Mouse (Mus musculus) midbrain, postnatal 0 days (tissue): ENCODE measurements around the gene Cdk1. TPM values are rescaled to one million over a fixed set of nuclear protein-coding genes. Genes with fewer than 3 reads are reported as not detected.
A peak's percentile ranks its signal among the peaks of the same experiment; 100 is the strongest.

Experiments
- ATAC-seq: fragments of 200-750 bp; cut with Nextera tagmentation; 2 replicates; pipeline ENCODE4 v1.8.0; 2017; ENCODE audit warnings: moderate number of reproducible peaks, mild to moderate bottlenecking, moderate TSS enrichment, moderate library complexity; ENCODE audit not compliant: low FRiP score
- DNase-seq: peaks from one replicate; pipeline ENCODE4 v3.0.0-alpha.2; 2015; ENCODE audit warnings: low spot score
- H3K27ac ChIP-seq: fragments of 300-500 bp; sonication (generic); 2 replicates; pipeline ENCODE4 v1.5.1; 2014; ENCODE audit warnings: low read depth, mild to moderate bottlenecking, low read length, mixed read lengths
- H3K27me3 ChIP-seq: fragments of 300-500 bp; sonication (generic); 2 replicates; pipeline ENCODE4 v1.6.1; 2014; ENCODE audit warnings: low read length, control low read depth, mixed read lengths; ENCODE audit not compliant: insufficient read depth
- H3K36me3 ChIP-seq: fragments of 300-500 bp; sonication (generic); 2 replicates; pipeline ENCODE4 v1.6.1; 2014; ENCODE audit warnings: low read length, control low read depth, mixed read lengths; ENCODE audit not compliant: insufficient read depth
- H3K4me1 ChIP-seq: fragments of 300-500 bp; sonication (generic); 2 replicates; pipeline ENCODE4 v1.6.1; 2014; ENCODE audit warnings: mild to moderate bottlenecking, control low read depth, antibody characterized with exemption, low read length, mixed read lengths; ENCODE audit not compliant: insufficient read depth
- H3K4me2 ChIP-seq: fragments of 300-500 bp; sonication (generic); 2 replicates; pipeline ENCODE4 v1.6.1; 2014; ENCODE audit warnings: low read depth, mild to moderate bottlenecking, low read length, mixed read lengths; ENCODE audit not compliant: poor library complexity, severe bottlenecking
- H3K4me3 ChIP-seq: fragments of 300-500 bp; sonication (generic); 2 replicates; pipeline ENCODE4 v1.5.1; 2014; ENCODE audit warnings: low read depth, mild to moderate bottlenecking, low read length, moderate library complexity
- H3K9ac ChIP-seq: fragments of 300-500 bp; sonication (generic); replicated peaks from 2 replicates; pipeline ENCODE4 v1.6.1; 2014; ENCODE audit warnings: mild to moderate bottlenecking, low read length, moderate library complexity, mixed read lengths; ENCODE audit not compliant: poor library complexity, severe bottlenecking
- H3K9me3 ChIP-seq: fragments of 300-500 bp; sonication (generic); 2 replicates; pipeline ENCODE4 v1.6.1; 2016; ENCODE audit warnings: low read length, control low read depth
- CTCF ChIP-seq: IDR thresholded peaks from 2 replicates; pipeline ENCODE4 v1.5.1; 2016; ENCODE audit warnings: antibody characterized with exemption, mild to moderate bottlenecking
- WGBS: fragments of 180-500 bp; shearing (Covaris S2); extraction: QIAGEN DNeasy Blood & Tissue Kit; methylation state at CpG from one replicate; pipeline ENCODE4 v1.1.7; 2014; 5-methylcytosine and 5-hydroxymethylcytosine counted together
- polyA plus RNA-seq: library from polyadenylated mRNA; unstranded; fragments of >200 nt; fragmentation: Nextera tagmentation; extraction: Ambion mirVana; gene quantifications from 2 replicates; pipeline ENCODE4 v1.2.1, GENCODE M21; 2015
- total RNA-seq: library from RNA; depleted of rRNA; stranded (reverse); fragments of >200 nt; gene quantifications from 2 replicates; pipeline ENCODE4 v1.2.3, GENCODE M21; 2014

Gene Cdk1
- total and polyA plus RNA-seq, 2 experiments from 2014 or later: 25.5 to 38.1 TPM

GRCm38 (mm10) chr10:69328656-69329046, 24.1 kb downstream of the Cdk1 start:
- H3K4me2 ChIP-seq: no peak overlapping the region
- DNase-seq: no peak
- no peaks in the 10 kb centered on the region for H3K36me3 ChIP-seq
- H3K9ac ChIP-seq: no peak overlapping the region
- peak overlapping the region; percentile 32; the same call in 1 of the 2 replicates for H3K27ac ChIP-seq
- peak; percentile 54; the same call in 1 of the 2 replicates for ATAC-seq
- H3K27me3 ChIP-seq: no peaks in the 10 kb centered on the region
- WGBS: 32% methylated on average over 4 of the region's 4 CpGs
- TF ChIP-seq CTCF: no peak
- no peak overlapping the region for H3K4me3 ChIP-seq
- peaks cover 5% of the 10 kb centered on the region; the same call in 1 of the 2 replicates for H3K4me1 ChIP-seq
- no peaks in the 10 kb centered on the region for H3K9me3 ChIP-seq

GRCm38 (mm10) chr10:69328029-69328655, 24.6 kb downstream of the Cdk1 start:
- H3K27ac ChIP-seq: 0 out of 2 replicates have a peak overlapping the region, but pooled peaks have one; percentile 6
- no peaks in the 10 kb centered on the region for H3K27me3 ChIP-seq
- no peak for DNase-seq
- TF ChIP-seq CTCF: no peak
- H3K9ac ChIP-seq: no peak overlapping the region
- peaks cover 5% of the 10 kb centered on the region; the same call in 1 of the 2 replicates for H3K4me1 ChIP-seq
- H3K36me3 ChIP-seq: no peaks in the 10 kb centered on the region
- no peak for ATAC-seq
- no peaks in the 10 kb centered on the region for H3K9me3 ChIP-seq
- H3K4me2 ChIP-seq: no peak overlapping the region
- no peak overlapping the region for H3K4me3 ChIP-seq
- 76% methylated on average over 12 of the region's 12 CpGs for WGBS

GRCm38 (mm10) chr10:69327362-69327761, 25.4 kb downstream of the Cdk1 start:
- DNase-seq: no peak
- no peak for ATAC-seq
- Histone ChIP-seq H3K27ac (0 out of 2 replicates have a peak overlapping the region, but pooled peaks have one; percentile 6), H3K4me2 (no peak overlapping the region), H3K36me3 (no peaks in the 10 kb centered on the region), H3K9ac (no peak overlapping the region), H3K27me3 (no peaks in the 10 kb centered on the region), H3K4me3 (no peak overlapping the region), H3K4me1 (peaks cover 5% of the 10 kb centered on the region; the same call in 1 of the 2 replicates), H3K9me3 (no peaks in the 10 kb centered on the region)
- 70% methylated on average over 8 of the region's 8 CpGs for whole genome bisulfite sequencing
- TF ChIP-seq CTCF: no peak

GRCm38 (mm10) chr10:69326433-69326832, 26.3 kb downstream of the Cdk1 start:
- no peak overlapping the region for H3K9ac ChIP-seq
- DNase-seq: peak; percentile 85
- no peak overlapping the region for H3K4me2 ChIP-seq
- H3K27me3 ChIP-seq: no peaks in the 10 kb centered on the region
- peak; percentile 49 for ATAC-seq
- WGBS: 70% methylated on average over 3 of the region's 3 CpGs
- no peak for TF ChIP-seq CTCF
- no peak overlapping the region for H3K4me3 ChIP-seq
- no peaks in the 10 kb centered on the region for H3K9me3 ChIP-seq
- no peak overlapping the region for H3K27ac ChIP-seq
- H3K4me1 ChIP-seq: peaks cover 5% of the 10 kb centered on the region; the same call in 1 of the 2 replicates
- no peaks in the 10 kb centered on the region for H3K36me3 ChIP-seq

- Histone ChIP-seq H3K4me2 (no peak overlapping the region), H3K4me3 (no peak overlapping the region), H3K9ac (no peak overlapping the region), H3K27ac (no peak overlapping the region), H3K36me3 (no peaks in the 10 kb centered on the region), H3K9me3 (no peaks in the 10 kb centered on the region), H3K27me3 (no peaks in the 10 kb centered on the region), H3K4me1 (peaks cover 5% of the 10 kb centered on the region; the same call in 1 of the 2 replicates)
- TF ChIP-seq CTCF: no peak
- ATAC-seq: no peak
- no peak for DNase-seq
- WGBS: 85% methylated on average over 7 of the region's 7 CpGs
Measured at GRCm38 (mm10) chr10:69324816-69325215, 27.9 kb downstream of the Cdk1 start.

GRCm38 (mm10) chr10:69323986-69324385, 28.8 kb downstream of the Cdk1 start:
- H3K4me2 ChIP-seq: no peak overlapping the region
- H3K27ac ChIP-seq: no peak overlapping the region
- ATAC-seq: no peak
- no peaks in the 10 kb centered on the region for H3K9me3 ChIP-seq
- H3K36me3 ChIP-seq: no peaks in the 10 kb centered on the region
- H3K9ac ChIP-seq: no peak overlapping the region
- no peak overlapping the region for H3K4me3 ChIP-seq
- DNase-seq: no peak
- peaks cover 4% of the 10 kb centered on the region; the same call in 1 of the 2 replicates for H3K4me1 ChIP-seq
- no peak for TF ChIP-seq CTCF
- 88% methylated on average over 13 of the region's 13 CpGs for WGBS
- no peaks in the 10 kb centered on the region for H3K27me3 ChIP-seq
